Mouse (Mus musculus) intestine, embryonic 16.5 days (tissue): ENCODE measurements at regions not wholly inside any gene's neighbourhood (a gene's known extent, or its start where the extent isn't known, plus 50 kb on each side); places are given as distances from the start of the nearest gene placed in this dataset.

ENCODE experiments used
- ATAC-seq: fragments of 200-750 bp; cut with Nextera tagmentation; 2 replicates; pipeline ENCODE4 v1.8.0; 2017; ENCODE audit warnings: moderate TSS enrichment, moderate library complexity
- H3K27ac ChIP-seq: fragments of 300-500 bp; sonication (generic); 2 replicates; pipeline ENCODE4 v1.5.1; 2014; ENCODE audit warnings: mild to moderate bottlenecking, low read length
- H3K27me3 ChIP-seq: fragments of 300-500 bp; sonication (generic); replicated peaks from 2 replicates; pipeline ENCODE4 v1.6.1; 2014; ENCODE audit warnings: low read length, control low read depth, mixed read lengths; ENCODE audit not compliant: control insufficient read depth, insufficient read depth
- H3K36me3 ChIP-seq: fragments of 300-500 bp; sonication (generic); 2 replicates; pipeline ENCODE4 v1.6.1; 2014; ENCODE audit warnings: low read length, control low read depth; ENCODE audit not compliant: control insufficient read depth, insufficient read depth
- H3K4me1 ChIP-seq: fragments of 300-500 bp; sonication (generic); 2 replicates; pipeline ENCODE4 v1.6.1; 2014; ENCODE audit warnings: low read length, control low read depth, mixed read lengths; ENCODE audit not compliant: control insufficient read depth, insufficient read depth
- H3K4me2 ChIP-seq: fragments of 300-500 bp; sonication (generic); 2 replicates; pipeline ENCODE4 v1.6.1; 2014; ENCODE audit warnings: low read depth, low read length, control low read depth
- H3K4me3 ChIP-seq: fragments of 300-500 bp; sonication (generic); 2 replicates; pipeline ENCODE4 v1.5.1; 2014; ENCODE audit warnings: mild to moderate bottlenecking, low read length
- H3K9ac ChIP-seq: fragments of 300-500 bp; sonication (generic); 2 replicates; pipeline ENCODE4 v1.6.1; 2014; ENCODE audit warnings: low read depth, low read length
- H3K9me3 ChIP-seq: fragments of 300-500 bp; sonication (generic); 2 replicates; pipeline ENCODE4 v1.6.1; 2016; ENCODE audit warnings: low read length, control low read depth; ENCODE audit not compliant: control insufficient read depth
- WGBS: fragments of 180-500 bp; shearing (Covaris S2); extraction: QIAGEN DNeasy Blood & Tissue Kit; methylation state at CpG from one replicate; pipeline ENCODE4 v1.1.7; 2014; 5-methylcytosine and 5-hydroxymethylcytosine counted together

DNA sequence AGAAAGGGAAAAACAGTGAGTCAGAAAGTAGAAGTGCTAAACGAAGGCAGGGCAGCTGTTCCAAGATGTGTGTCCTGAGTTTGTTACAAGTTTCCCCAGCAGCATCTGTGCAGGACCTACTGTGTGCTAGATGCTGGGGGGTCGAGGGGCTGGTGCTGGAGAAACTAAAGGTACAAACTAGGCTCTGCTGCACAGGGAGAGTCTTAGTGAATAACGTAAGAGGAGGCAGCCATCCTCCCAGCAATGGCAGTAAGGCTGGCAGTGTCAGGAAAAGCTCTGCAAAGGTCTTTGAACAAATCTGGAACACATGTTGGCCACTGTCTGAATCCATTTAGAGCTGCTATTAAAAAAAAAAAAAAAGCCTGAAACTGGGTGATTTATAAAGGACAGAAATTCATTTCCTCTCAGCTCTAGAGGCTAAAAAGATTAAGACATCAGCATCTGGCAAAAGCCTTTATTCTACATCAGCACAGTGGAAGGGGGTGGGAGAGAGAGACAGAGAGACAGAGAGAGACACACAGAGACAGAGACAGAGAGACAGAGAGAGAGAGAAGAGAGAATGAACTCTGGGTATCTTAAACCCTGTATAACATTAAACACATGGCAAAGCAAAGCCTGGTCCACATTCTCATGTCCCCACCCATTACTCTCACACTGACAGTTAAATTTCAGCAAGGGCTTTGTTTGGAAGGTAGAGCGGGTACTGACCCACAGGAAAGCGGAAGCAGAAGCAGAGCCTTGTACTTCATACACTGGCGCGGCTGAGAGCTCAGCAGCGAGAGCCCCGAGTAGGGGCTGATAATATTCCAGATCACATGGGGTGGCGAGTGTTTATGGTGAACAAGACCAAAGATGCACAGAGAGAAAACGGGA, 55.8 kb upstream of the Slc38a4 start:
- H3K27me3 ChIP-seq = no peaks in the 10 kb centered on the region
- no peak overlapping the region for H3K4me3 ChIP-seq
- H3K9ac ChIP-seq = no peak overlapping the region
- H3K27ac ChIP-seq = no peak overlapping the region
- WGBS = 56% methylated on average over 11 of the region's 11 CpGs
- H3K9me3 ChIP-seq = no peaks in the 10 kb centered on the region
- ATAC-seq = no peak
- H3K4me1 ChIP-seq = no peaks in the 10 kb centered on the region
- no peaks in the 10 kb centered on the region for H3K36me3 ChIP-seq
- no peak overlapping the region for H3K4me2 ChIP-seq

DNA sequence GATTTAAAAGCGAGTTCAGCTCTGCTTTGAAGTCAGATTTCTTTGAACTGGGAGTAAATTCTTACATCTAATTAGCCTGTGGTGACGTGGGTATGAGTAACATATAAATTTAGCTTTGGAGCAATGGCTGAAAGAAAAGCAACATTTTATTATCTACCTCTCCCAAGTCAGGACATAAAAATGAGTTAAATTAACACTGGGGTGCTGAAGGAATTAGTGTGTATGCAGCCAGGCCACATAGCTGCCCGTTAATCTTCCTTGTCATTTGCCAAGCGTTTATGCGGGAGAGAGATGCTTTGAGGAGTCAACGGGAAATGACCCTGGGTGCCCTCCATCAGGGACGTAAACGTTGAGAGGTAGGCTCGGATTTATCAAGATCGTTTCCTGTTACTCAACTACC, 52.0 kb upstream of the Slc38a4 start:
- no peaks in the 10 kb centered on the region for H3K27me3 ChIP-seq
- H3K36me3 ChIP-seq = no peaks in the 10 kb centered on the region
- no peaks in the 10 kb centered on the region for H3K9me3 ChIP-seq
- no peak overlapping the region for H3K4me3 ChIP-seq
- ATAC-seq = no peak
- no peak overlapping the region for H3K4me2 ChIP-seq
- 27% methylated on average over 10 of the region's 10 CpGs for WGBS
- no peak overlapping the region for H3K9ac ChIP-seq
- no peak overlapping the region for H3K27ac ChIP-seq
- H3K4me1 ChIP-seq = peaks cover 4% of the 10 kb centered on the region

GRCm38 (mm10) chr15:97106556-97106955, 50.8 kb upstream of the Slc38a4 start:
- no peak for ATAC-seq
- no peaks in the 10 kb centered on the region for H3K36me3 ChIP-seq
- no peak overlapping the region for H3K9ac ChIP-seq
- H3K4me1 ChIP-seq = peaks cover 4% of the 10 kb centered on the region
- no peak overlapping the region for H3K27ac ChIP-seq
- H3K9me3 ChIP-seq = no peaks in the 10 kb centered on the region
- no peak overlapping the region for H3K4me2 ChIP-seq
- no peak overlapping the region for H3K4me3 ChIP-seq
- H3K27me3 ChIP-seq = no peaks in the 10 kb centered on the region
- WGBS = 75% methylated on average over 6 of the region's 6 CpGs
